Mouse (Mus musculus): Measurements from ENCODE around the gene Gm10283. TPM values are rescaled to one million over a fixed set of nuclear protein-coding genes. Genes with fewer than 3 reads are reported as not detected.
"Not testable (repeated sequence)": the region's sequence is repeated elsewhere in the genome, so short reads cannot be mapped to it uniquely, and the experiment has no call there.

The Gm10283 gene
- polyA plus RNA-seq (2016; fragmentation: Nextera tagmentation; extraction: Ambion mirVana): not detected in 2 replicates

- Histone ChIP-seq H3K27ac (replicated peaks) (no peak within 1 kb of the TSS), H3K4me1 (peaks cover 7% of the 10 kb centered on the region), H3K9me3 (replicated peaks) (no peaks in the 10 kb centered on the region), H3K27me3 (ENCODE audit: low read depth, poor library complexity, severe bottlenecking) (no peaks in the 10 kb centered on the region), H3K36me3 (no peaks in the 10 kb centered on the region), H3K4me3 (no peak within 1 kb of the TSS)
- WGBS: 62% methylated on average over 2 of the region's 2 CpGs
- no peak for DNase-seq (ENCODE audit: low spot score)
Observed at GRCm38 (mm10) chr8:60503098-60503497, at the start of gene Gm10283. Gene Gm10283, minus strand, starts transcription at chr8:60503198.

- WGBS: 46% methylated on average over 2 of the region's 2 CpGs
- Histone ChIP-seq H3K4me1 (peaks cover 7% of the 10 kb centered on the region; the same call in 1 of the 2 replicates), H3K27me3 (ENCODE audit: low read depth, poor library complexity, severe bottlenecking) (no peaks in the 10 kb centered on the region), H3K27ac (replicated peaks) (no peak overlapping the region), H3K4me3 (no peak overlapping the region), H3K9me3 (replicated peaks) (peaks cover 8% of the 10 kb centered on the region; the same call in 1 of the 2 replicates), H3K36me3 (no peaks in the 10 kb centered on the region)
- no peak for DNase-seq (ENCODE audit: low spot score)
Observed at GRCm38 (mm10) chr8:60534945-60535344, 31.9 kb upstream of the Gm10283 start.

- no peak for DNase-seq (ENCODE audit: low spot score)
Observed at GRCm38 (mm10) chr8:60518286-60518685, 15.3 kb upstream of the Gm10283 start.

DNA sequence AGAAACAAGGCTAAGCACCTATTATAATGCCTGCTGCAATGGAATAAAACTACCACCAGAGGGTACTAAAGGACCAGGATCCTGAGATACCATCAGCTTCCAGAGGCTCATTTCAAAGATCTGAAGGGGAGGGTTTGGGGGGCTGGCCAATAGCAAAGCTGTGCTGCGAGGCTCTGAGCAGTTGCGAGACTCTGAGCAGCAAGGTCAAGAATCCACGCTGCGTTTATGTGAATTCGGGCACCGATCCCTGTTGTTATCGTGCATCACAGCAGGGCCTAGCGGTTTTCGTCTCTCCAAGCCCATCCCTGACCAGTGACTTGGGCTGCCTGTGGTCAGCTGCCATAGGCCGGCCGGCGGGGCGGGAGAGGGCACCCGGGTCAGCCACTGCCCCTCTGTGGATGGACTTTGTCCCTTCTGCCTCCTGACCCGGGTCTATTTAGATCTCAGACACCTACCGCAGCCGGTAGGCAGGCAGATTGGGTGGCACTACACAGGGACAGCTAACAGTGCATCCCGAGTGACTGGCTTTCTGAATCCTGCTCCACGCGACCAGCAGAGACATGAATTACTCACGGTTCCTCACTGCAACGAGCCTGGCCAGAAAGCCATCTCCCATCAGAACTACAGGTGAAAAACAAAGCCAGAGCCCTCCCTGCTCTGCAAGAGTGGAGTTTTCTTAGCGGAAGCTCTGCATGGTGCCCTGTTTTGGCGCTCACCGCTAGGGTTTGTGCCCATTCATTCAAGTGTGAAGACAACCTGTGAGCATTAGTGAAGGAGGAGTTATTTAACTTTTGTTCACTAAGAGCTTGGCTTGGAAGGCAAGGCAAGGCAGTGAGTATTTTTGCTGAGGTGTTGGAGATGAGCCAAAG, 2.9 kb upstream of the Gm10283 start, which contains the start of gene Aadat:
TSS of gene Aadat (plus strand) at position 280 of the 869 bp plus-strand sequence.
- Histone ChIP-seq H3K27ac (replicated peaks) (peak within 1 kb of the TSS; percentile 84), H3K4me1 (peaks cover 7% of the 10 kb centered on the region), H3K27me3 (ENCODE audit: low read depth, poor library complexity, severe bottlenecking) (no peaks in the 10 kb centered on the region), H3K9me3 (replicated peaks) (no peaks in the 10 kb centered on the region), H3K36me3 (no peaks in the 10 kb centered on the region), H3K4me3 (peak within 1 kb of the TSS; percentile 64)
- DNase-seq (ENCODE audit: low spot score): peak; percentile 80
- 1% methylated on average over 25 of the region's 25 CpGs for WGBS

More at GRCm38 (mm10) chr8:60518286-60518685, 15.3 kb upstream of the Gm10283 start:
- H3K36me3 ChIP-seq: no peaks in the 10 kb centered on the region
- H3K4me1 ChIP-seq: no peaks in the 10 kb centered on the region
- H3K4me3 ChIP-seq: no peak overlapping the region
- no peaks in the 10 kb centered on the region for H3K27me3 ChIP-seq (ENCODE audit: low read depth, poor library complexity, severe bottlenecking)
- H3K27ac ChIP-seq (replicated peaks): no peak overlapping the region
- H3K9me3 ChIP-seq (replicated peaks): no peaks in the 10 kb centered on the region

DNA sequence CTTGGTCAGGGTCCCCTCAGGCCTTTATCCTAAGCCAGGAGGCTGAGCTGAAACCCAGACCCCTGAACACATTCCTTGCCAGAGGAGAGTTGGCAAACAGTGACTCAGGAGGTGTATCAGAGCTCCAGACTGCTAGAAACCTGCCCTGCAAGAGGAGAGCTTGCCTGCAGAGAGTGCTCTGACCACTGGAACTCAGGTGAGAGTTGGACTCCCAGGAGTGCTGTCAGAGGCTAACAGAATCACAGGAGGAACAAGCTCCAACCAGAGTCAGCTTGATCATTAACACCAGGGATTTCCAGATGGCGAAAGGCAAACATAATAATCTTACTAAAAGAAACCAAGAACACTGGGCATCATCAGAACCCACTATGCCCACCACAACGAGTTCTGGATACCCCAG, 8.0 kb downstream of the Gm10283 start:
- H3K36me3 ChIP-seq; H3K9me3 ChIP-seq (replicated peaks); H3K4me1 ChIP-seq; H3K27ac ChIP-seq (replicated peaks); H3K27me3 ChIP-seq (ENCODE audit: low read depth, poor library complexity, severe bottlenecking); H3K4me3 ChIP-seq; DNase-seq (ENCODE audit: low spot score): not testable (repeated sequence)
- WGBS: 84% methylated on average over 2 of the region's 2 CpGs

GRCm38 (mm10) chr8:60494606-60495005, 8.4 kb downstream of the Gm10283 start:
- 92% methylated on average over 11 of the region's 11 CpGs for WGBS
- H3K27me3 ChIP-seq (ENCODE audit: low read depth, poor library complexity, severe bottlenecking): no peaks in the 10 kb centered on the region
- no peak overlapping the region for H3K27ac ChIP-seq (replicated peaks)
- H3K36me3 ChIP-seq: no peaks in the 10 kb centered on the region
- H3K4me1 ChIP-seq: no peaks in the 10 kb centered on the region
- no peak overlapping the region for H3K4me3 ChIP-seq
- DNase-seq (ENCODE audit: low spot score): no peak
- H3K9me3 ChIP-seq (replicated peaks): no peaks in the 10 kb centered on the region

DNA sequence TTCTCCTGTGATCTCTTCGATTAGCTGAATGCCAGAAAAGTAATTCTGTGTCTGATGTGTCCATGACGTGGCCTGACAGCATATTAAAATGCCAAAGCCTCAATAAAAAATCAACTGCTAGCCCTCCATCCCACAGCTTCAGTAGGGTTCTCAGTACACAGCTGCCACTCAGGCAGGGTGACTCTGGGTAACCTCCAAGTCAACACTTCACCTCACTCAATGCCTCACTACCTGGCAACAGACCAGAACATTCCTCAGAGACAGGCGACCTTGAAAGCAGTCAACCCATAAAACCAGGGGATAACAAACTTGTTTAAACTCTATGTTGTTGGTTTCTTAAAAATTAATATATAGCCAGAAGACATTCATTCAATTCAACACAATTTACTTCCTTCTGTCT, 10.5 kb downstream of the Gm10283 start:
- H3K27ac ChIP-seq (replicated peaks): no peak overlapping the region
- no peaks in the 10 kb centered on the region for H3K36me3 ChIP-seq
- WGBS: 90% methylated on average over 3 of the region's 3 CpGs
- H3K27me3 ChIP-seq (ENCODE audit: low read depth, poor library complexity, severe bottlenecking): no peaks in the 10 kb centered on the region
- H3K4me3 ChIP-seq: no peak overlapping the region
- DNase-seq (ENCODE audit: low spot score): no peak
- H3K9me3 ChIP-seq (replicated peaks): no peaks in the 10 kb centered on the region
- H3K4me1 ChIP-seq: no peaks in the 10 kb centered on the region

DNA sequence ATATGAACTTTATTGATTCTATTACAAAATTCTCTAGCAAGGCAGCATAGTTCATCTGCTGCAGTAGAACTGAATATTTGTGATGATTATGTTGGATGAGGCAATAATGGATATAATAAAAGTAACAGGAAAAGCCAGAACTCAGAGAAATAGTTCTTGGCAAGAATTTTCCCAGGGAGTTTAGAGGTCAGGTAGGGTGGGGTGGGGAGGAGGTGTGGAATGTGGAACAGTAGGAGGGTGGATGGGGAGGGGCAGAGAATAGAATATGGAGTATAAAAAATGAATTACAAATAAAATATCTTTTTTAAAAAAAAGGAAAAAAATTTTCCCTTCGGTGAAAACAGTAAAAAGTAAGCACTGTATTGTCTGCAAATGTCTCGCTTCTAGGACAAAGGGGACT, 11.1 kb downstream of the Gm10283 start:
- no peaks in the 10 kb centered on the region for H3K36me3 ChIP-seq
- no peak for DNase-seq (ENCODE audit: low spot score)
- 91% methylated on average over 2 of the region's 2 CpGs for WGBS
- H3K4me3 ChIP-seq: no peak overlapping the region
- no peak overlapping the region for H3K27ac ChIP-seq (replicated peaks)
- H3K27me3 ChIP-seq (ENCODE audit: low read depth, poor library complexity, severe bottlenecking): no peaks in the 10 kb centered on the region
- H3K4me1 ChIP-seq: no peaks in the 10 kb centered on the region
- H3K9me3 ChIP-seq (replicated peaks): no peaks in the 10 kb centered on the region

GRCm38 (mm10) chr8:60490147-60490546, 12.9 kb downstream of the Gm10283 start:
- Histone ChIP-seq H3K27me3 (ENCODE audit: low read depth, poor library complexity, severe bottlenecking) (no peaks in the 10 kb centered on the region), H3K4me1 (no peaks in the 10 kb centered on the region), H3K27ac (replicated peaks) (no peak overlapping the region), H3K4me3 (no peak overlapping the region), H3K9me3 (replicated peaks) (no peaks in the 10 kb centered on the region), H3K36me3 (no peaks in the 10 kb centered on the region)
- 78% methylated on average over 2 of the region's 2 CpGs for WGBS
- DNase-seq (ENCODE audit: low spot score): no peak

DNA sequence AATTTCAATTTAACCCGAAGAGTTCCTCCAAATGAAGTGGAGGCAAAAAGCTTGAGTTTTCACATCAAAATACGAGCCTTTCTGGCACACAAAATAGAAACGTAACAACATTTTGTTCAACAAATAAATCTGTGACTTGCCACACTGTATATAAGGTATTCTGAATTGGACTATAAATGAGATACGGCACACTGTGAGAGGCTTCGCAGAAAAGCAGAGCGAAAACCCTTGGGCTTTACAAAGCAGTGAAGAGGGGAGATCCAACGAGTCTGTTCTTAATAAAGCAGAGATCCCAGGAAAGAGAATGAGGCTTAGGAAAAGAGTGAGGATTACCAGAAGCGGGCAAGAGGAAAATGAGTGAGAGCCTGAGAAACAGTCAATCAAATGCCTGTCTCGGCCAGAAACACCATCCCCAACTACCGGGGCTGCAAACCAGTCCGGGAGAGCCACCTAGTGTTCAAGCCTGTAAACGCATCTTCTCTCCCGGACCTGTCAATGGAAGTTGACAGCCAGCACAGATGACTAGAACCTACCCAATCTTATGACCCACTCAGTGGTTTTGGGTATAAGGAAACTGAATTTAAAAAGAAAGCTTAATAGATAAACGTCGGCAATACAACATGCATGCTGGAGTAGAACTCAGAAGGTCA, 36.2 kb downstream of the Gm10283 start:
- WGBS: 39% methylated on average over 15 of the region's 15 CpGs
- DNase-seq (ENCODE audit: low spot score): peak; percentile 70
- no peak overlapping the region for H3K4me3 ChIP-seq
- no peaks in the 10 kb centered on the region for H3K9me3 ChIP-seq (replicated peaks)
- H3K36me3 ChIP-seq: no peaks in the 10 kb centered on the region
- no peaks in the 10 kb centered on the region for H3K27me3 ChIP-seq (ENCODE audit: low read depth, poor library complexity, severe bottlenecking)
- H3K4me1 ChIP-seq: no peaks in the 10 kb centered on the region
- H3K27ac ChIP-seq (replicated peaks): no peak overlapping the region

DNA sequence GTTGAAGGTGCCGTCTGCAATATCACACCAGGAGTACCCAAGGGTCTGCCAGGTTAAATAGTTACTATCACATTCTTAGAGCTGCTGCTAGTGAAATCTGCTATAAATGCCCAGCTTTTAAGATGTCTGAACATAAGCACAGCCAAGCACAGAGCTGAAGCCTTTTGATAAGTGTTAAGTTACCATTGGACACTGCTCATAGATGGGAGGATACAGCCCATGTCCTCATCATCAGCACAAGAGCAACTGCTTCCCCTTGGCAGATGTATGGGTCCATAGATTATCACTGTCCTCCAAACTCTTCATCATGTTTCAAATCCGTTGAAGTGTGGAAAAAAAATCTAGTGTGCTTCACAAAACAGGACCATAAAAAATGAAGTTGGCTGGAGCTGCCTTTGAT, 53.7 kb downstream of the Gm10283 start:
- Histone ChIP-seq H3K27ac (replicated peaks) (no peak overlapping the region), H3K4me3 (no peak overlapping the region), H3K36me3 (no peaks in the 10 kb centered on the region), H3K9me3 (replicated peaks) (no peaks in the 10 kb centered on the region), H3K4me1 (no peaks in the 10 kb centered on the region), H3K27me3 (ENCODE audit: low read depth, poor library complexity, severe bottlenecking) (no peaks in the 10 kb centered on the region)
- no peak for DNase-seq (ENCODE audit: low spot score)
- WGBS: 77% methylated on average over 2 of the region's 2 CpGs

DNA sequence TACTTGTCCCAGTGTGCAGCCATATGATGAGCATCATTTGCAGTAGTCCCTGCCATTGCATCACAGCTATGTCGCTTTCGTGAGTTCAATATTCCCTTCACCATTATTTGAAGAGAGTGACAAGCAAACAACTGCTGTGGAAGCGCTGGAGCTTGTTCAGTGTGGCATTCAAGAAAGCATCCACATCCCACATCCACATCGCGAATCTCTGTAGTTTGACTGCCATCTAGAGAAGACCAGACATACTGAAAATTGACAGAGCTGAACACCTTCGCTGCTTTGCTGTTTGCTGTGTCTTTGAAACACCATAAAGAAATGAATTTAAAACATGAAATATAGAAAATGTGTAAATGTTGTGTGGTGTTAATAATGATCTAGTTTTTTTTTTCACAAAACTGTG, 58.0 kb downstream of the Gm10283 start:
- WGBS: 80% methylated on average over 6 of the region's 6 CpGs
- DNase-seq (ENCODE audit: low spot score): no peak
- Histone ChIP-seq H3K4me1 (no peaks in the 10 kb centered on the region), H3K27me3 (ENCODE audit: low read depth, poor library complexity, severe bottlenecking) (no peaks in the 10 kb centered on the region), H3K27ac (replicated peaks) (no peak overlapping the region), H3K36me3 (no peaks in the 10 kb centered on the region), H3K9me3 (replicated peaks) (no peaks in the 10 kb centered on the region), H3K4me3 (no peak overlapping the region)

DNA sequence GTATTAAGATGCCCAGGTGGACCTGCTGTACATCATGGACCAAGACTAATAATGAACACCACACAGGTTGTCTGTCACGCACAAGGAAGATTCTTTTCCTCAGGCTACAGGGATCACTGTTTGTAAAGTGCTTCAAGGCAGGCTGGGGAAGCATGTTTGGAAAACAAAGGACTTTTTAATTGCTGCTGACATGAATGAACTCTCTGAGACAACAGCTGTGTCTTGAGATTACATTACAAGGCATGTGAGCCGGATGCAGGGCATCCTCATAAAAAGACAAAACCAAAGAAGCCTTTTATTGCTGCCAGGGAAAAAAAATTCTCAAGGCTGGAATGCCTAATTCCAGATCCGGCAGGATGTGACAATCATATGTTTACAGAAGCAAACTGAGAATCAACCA, 64.4 kb downstream of the Gm10283 start:
- WGBS: 74% methylated on average over 3 of the region's 3 CpGs
- Histone ChIP-seq H3K4me1 (no peaks in the 10 kb centered on the region), H3K36me3 (no peaks in the 10 kb centered on the region), H3K27ac (replicated peaks) (no peak overlapping the region), H3K4me3 (no peak overlapping the region), H3K9me3 (replicated peaks) (no peaks in the 10 kb centered on the region), H3K27me3 (ENCODE audit: low read depth, poor library complexity, severe bottlenecking) (no peaks in the 10 kb centered on the region)
- DNase-seq (ENCODE audit: low spot score): no peak
